Mouse (Mus musculus) monocyte, adult 5-6 weeks (primary cell): Measurements from ENCODE around the gene Edn3. TPM values are rescaled to one million over a fixed set of nuclear protein-coding genes. Genes with fewer than 3 reads are reported as not detected.

Experiments
- ATAC-seq: fragments of 153-309, 156-312 bp; replicated peaks from 2 replicates; pipeline ENCODE4 v1.8.0; 2017; ENCODE audit warnings: mild to moderate bottlenecking; ENCODE audit not compliant: low TSS enrichment, insufficient number of reproducible peaks, severe bottlenecking, poor library complexity, low FRiP score
- total RNA-seq: library from RNA; stranded (forward); fragments of 200-1000, 200-491, 200-594 nt; gene quantifications from 3 replicates; pipeline ENCODE4 v1.2.3, GENCODE M21; 2017

Edn3 gene
- not detected in 3 replicates for total RNA-seq

DNA sequence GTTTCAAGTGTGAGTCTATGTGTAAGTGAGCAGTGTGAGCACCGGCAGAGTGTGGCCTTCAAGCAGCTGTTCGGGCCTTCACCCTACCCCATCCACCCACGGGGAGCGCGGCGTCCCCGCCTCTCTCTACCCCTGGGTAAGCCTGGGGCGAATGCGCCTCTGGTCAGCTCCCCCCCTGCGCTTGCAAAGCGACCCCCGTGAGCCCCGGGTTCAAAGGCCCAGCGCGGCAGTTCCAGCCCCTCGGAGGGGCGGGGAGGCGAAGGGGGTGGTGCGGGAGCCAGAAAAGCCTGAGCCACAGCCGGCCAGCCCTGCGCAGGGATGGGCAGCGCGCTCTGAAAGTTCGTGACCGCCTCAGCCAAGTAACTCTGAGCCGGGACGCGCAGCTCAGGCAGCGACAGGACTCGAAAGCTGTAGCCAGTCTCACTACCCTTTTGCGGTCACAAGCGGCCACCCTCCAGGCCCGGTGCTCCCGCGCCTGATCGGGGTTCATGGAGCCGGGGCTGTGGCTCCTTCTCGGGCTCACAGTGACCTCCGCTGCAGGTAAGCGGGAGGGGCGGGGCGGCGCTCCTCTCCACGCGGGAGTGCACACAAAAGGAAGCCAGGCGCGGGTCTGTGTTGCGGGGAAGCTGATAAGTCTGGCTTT lies at the start of gene Edn3:
TSS of gene Edn3 (plus strand) at position 141 of the 643 bp plus-strand sequence.
- ATAC-seq: no peak

DNA sequence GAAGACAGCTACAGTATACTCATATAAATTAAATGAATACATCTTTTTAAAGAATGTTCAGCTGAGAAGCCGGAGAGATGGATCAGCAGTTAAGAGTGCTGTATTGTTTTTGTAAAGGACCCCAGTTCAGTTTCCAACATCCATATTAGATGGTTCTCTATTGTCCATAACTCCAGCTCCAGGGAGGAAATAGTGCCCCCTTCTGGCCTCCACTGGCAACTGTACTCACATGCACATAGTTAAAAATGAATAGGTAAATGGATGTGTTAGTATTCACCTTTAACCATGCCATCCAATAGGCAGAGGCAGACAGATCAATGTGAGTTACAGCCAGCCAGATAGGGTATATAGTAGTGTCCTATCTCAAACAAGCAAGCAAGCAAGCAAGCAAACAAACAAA lies 48.4 kb upstream of the Edn3 start:
- ATAC-seq: no peak

DNA sequence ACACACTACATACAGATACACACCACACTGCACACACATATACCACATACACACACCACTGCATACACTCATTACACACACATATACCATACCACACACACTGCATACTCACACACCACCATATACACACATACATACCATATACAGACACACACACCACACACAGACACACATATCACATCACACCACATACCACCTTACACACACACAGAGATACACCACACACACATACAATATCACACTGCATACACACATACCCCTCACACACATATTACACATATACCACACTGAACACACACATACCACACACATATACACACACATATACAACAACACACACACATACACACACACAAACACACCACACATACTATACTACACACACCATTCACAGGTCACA lies 44.5 kb upstream of the Edn3 start:
- no peak for ATAC-seq

DNA sequence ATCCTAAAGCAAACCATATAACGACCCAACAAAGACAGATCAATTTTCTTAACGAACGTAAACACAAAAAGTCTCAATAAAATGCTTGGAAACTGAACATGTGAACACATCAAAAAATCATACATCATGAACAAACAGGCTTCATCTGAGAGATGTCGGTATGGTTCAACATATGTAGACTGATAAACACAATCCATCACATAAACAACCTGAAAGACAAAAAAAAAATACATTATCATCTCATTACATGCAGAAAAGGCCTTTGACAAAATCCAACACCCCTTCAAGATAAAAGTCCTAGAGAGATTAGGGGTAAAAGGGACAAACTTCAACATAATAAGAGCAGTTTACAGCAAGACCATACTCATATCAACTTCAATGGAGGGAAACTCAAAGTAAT lies 42.6 kb upstream of the Edn3 start:
- ATAC-seq: no peak

DNA sequence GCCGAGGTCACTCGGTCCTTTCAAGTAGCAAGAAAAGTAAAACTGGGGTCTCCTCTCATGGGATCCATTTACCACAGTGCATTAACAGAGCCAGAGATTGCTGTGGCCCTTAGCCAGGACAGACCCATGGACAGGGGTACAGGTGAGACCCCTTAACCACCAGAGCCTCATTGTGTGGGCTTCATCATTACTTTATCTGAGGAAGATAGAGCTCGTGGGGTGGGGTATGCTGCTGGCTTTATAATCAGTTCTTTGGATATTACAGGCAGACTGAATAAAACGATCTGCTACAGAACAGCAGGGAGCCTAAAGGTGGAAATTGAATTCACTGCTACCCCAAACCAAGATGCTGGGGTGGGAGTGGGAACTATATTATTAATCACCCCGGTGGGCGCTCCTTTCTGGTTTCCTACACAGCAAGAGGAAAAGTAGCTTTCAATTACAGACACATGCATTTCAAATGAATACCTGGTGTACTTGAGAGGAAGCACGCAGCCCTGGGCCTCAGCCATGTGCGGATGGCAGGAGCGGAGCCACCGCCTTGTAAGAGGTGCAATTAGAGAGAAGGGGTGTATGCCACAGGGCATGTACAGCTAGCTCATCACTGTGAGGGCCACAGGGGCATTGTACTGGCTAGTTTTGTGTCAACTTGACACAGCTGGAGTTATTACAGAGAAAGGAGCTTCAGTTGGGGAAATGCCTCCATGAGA lies 33.1 kb upstream of the Edn3 start:
- ATAC-seq: no peak

DNA sequence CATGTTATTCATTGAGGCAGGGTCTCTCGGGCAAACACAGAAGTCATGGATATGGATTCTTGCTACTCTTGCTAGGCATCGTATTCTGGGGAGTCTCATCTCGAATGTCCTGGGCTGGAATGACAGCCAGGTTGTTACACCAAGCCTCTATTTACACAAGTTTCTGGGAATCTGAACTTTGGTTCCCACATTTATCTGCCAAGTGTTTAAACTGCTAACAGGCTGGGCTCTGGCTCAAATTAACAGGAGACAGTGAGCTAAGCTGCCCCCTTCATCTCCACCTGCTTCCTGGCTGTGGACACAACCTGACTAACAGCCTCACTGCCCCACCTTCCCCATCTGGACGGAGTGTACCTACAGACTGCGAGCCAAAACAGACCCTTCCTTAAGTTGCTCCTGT lies 28.5 kb upstream of the Edn3 start:
- no peak for ATAC-seq

DNA sequence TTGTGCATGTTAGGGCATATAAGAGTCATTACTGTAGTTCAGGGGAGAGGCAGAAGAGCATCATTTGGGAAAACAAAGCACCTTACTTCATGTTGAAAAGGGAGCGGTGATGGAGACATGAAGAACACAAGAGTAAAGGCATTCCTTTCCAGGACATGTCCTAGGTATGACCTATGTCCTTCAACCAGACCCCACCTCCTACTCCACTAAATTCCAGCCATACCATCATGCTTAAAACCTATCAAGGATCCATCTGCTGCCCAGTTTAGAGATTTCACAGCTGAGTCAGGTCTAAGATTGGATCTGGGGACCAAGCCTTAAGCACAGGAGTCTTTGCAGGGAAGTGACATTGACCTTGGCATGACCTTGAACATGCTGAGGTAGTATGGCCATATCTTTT lies 25.1 kb upstream of the Edn3 start:
- no peak for ATAC-seq

DNA sequence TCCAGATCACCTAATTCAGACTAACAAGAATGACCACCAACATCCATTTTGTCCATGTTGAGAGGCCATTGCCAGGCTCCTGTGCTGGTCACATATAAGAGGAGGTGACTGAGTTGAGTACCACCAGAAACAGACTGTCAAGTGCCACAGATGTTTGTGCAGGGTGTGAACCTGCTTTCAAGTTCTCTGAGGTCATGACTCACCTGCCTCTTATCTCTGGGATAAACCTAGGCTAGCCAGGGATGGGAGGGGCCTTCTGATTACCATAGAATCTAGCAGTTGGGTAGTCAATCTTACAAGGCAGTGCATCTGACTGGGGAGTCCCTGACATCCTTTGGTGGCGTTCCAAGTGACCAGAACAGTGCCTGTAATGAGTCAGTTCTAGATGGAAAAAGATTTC lies 13.2 kb upstream of the Edn3 start:
- no peak for ATAC-seq

DNA sequence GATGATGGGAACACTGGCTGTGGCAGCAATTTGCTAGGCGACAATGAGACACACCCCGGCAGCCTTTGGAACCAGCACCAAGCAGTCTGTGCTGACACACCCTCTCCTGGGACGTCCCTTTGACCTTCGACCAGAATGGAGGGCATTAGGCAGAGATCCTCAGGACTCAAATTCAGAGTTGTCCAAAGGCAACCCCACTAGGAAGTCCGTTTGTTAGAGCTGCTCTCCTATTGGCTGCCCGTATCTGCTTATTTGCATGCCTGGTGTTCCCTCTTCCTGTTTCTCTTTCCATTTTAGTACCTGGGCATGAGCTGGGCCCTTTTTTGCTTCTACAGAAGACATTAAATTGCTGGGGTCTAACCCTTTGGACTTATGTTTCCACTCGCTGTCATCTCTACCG lies 12.0 kb upstream of the Edn3 start:
- no peak for ATAC-seq

DNA sequence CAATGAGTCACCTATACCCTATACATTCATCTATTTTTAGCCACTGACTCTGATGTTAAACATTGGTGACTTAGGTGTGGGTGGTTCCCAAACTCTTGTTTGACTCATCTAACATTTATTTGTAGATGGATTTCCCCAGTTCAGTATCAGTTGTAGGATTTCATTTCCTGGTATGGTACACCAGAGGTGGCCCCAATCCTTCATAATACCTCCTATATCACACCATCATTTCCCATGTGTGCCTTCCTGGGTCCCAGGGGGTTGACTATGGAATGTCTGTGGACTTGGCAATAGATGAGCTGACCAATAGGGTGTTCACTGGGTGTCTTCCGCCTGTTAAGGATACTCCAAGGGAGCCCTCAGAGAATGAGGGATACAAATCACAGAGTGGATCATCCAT lies 7.2 kb upstream of the Edn3 start:
- no peak for ATAC-seq

DNA sequence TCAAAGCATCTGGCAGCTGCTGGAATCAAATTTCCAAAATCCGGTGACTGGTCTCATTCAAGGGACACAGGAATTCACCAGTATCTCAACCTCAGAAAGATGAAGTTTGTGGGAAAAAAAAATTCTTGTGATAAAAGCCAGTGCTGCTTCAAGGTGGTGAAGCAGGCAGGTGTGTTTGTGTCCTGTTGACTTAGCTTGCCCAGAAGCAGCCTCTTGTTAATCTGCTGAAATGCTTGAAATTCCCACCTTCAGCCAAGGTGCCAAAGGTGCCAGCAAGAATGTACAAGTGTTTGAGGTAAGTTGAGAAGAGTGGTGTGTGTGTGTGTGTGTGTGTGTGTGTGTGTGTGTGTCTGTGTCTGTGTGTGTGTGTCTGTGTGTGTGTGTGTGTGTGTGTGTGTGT lies 6.2 kb upstream of the Edn3 start:
- no peak for ATAC-seq

DNA sequence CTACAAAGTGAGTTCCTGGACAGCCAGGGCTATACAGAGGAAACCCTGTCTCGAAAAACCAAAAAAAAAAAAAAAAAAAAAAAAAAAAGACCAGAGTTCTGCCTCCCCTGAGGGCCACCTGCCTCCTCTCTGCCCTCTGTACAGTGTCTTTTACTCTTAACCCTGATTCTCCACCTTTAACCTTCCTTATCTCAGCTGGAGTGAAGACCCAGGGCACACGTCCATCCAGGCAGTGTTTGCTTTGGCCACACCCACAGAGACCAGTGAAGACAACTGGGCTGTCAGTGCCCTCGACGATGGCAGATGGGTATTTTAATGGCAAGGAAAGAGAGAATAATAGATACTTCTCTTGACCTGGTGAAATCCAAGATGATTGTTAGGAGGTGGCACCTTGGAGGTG lies 1.2 kb upstream of the Edn3 start:
- no peak for ATAC-seq

DNA sequence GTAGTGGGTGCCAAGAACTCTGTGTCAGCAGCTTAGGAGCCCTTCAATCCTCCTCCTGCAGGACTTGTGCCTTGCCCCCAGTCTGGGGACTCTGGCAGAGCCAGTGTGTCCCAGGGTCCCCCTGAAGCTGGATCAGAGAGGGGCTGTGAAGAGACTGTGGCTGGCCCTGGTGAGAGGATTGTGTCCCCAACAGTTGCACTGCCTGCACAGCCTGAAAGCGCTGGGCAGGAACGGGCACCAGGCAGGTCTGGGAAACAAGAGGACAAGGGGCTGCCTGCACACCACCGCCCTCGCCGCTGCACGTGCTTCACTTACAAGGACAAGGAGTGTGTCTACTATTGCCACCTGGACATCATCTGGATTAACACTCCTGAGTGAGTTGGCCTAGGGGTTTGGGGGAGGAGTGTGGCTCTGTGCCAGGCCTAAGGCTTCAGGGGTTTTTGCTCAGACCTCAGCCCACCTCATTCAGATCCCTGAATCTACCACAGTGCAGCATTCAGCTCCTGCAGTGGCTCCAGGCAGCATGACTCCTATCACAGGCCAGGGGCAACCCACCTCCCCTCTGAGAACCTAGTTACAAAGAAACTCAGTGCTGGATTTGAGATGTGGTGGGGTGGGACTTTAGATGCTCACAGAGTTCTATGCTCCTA lies 1.2 kb downstream of the Edn3 start:
- ATAC-seq: no peak

DNA sequence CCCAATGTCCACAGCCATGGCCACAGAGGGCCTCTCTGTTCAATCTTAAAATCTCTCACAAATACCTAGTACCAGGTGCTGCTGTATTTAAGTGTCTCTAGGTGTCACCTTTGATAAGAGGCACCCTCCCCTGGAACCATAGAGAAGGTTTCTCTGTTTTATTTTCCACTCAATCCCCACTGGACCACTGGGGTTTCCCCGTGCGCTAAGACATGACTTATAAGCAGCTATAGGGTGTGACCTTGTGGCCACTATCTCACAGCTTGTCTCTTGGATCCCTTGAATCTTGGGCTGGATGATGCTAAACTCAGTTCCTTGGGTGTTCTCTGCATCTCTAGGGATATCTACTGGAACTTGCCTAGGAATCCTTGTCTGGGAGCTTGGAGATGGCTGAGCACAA lies 1.9 kb downstream of the Edn3 start:
- no peak for ATAC-seq

DNA sequence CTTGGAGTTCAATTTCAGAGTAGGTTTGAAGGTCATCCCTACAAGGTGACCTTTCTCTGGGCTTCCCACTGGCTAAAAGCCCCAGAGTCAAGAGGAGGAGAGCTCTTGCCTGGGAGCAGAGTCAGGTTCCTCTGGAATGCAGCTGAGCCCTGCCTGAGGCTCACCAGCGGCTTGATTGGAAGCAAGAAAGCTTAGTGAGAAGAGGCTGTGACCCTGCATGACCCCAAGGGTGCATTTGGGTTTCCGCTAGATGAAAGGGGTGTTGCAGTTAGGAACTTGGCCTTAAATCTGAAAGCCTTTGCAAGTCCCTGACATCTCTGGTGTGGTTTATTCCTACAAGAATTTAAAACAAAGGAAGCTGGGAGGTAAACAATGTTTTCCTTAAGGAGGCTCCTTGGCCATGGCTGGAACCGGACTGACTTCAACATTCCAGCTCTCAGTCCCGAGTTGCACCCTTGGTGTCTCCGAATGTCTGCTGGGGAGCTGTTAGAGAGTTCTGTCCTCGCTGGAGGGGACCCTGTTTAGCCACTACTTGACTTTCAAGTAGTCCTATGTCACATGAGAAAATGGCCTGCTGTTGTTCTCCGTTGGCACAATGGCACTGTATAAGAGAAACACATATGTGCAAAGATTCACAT lies 8.6 kb downstream of the Edn3 start:
- no peak for ATAC-seq

DNA sequence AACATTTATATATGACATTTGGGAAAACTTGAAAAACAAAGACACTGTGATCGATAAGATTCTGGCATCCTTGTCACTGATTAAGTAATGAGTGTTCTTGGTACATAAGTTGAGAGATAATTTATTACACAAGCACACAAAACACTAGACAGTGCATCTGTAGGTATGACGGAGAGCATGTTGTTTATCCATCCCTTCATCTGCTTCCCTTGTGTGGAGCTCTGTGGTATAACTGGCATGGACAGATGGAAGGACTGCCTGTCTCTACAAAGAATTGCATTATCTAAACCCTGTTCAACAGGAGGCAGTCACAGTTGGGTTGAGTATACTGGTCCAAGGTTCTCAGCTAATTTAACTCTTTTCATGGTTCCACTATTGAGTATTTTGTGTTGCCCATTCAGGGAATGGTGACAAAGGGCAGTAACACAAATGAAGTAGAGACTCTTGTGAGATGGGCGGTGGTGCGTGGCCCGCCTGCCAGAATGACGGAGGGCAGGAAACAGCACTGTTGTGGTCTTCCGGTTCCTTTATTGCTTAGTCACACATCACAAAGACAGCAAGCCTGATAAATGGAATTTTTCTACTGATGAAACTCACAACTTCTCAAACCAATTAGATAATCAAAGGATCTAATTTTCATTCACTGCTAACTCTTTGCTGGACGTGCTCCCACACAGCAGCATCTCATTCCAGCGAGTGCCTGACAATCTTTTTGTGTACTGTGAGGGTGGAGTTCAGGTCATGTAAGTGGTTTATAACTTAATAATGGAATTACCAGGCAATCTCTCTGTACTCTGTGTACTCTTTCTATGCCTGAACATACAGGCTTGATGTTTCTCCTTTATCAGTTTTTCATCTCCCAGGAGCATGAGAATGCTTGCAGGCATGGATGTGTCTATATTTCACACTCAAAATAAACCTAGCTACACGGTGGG lies 14.0 kb downstream of the Edn3 start:
- no peak for ATAC-seq

DNA sequence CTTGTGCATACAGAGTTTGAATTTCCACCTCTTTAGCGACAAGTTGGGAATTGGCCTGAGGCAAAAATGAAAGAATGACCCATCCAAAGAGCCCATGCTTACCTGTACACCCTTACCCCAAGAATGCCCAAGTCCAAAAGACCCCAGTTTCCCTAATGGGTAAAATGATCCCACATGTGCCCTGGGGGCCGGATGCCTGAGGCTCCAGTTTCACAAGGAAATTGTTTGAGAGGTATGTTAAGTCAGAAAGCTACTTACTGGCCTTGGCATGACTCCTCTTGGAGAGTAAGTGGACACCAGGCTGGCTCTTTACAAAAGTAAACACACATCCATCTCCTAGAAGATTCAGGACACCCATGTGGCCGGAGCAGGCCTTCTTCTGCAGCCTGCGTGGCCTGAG lies 21.6 kb downstream of the Edn3 start:
- no peak for ATAC-seq

DNA sequence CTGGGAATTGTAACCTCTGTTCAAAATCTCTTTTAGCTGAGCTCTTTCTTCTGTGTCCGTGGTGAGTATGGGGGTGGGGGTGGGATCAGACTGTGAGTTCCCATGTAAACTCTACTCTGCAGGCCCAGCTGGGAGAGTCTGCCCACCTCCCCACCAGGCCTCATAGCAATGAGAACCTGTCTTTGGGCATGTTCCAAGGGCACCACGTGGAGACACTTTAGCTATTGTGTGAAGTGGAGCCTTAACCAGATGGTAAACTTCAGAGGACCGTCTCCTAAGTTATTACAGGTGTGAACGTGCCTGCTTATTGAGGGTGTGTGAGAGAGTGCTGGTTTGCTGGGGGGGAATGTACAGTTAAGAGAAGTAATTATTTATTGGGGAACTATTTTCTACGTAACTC lies 22.5 kb downstream of the Edn3 start:
- no peak for ATAC-seq

DNA sequence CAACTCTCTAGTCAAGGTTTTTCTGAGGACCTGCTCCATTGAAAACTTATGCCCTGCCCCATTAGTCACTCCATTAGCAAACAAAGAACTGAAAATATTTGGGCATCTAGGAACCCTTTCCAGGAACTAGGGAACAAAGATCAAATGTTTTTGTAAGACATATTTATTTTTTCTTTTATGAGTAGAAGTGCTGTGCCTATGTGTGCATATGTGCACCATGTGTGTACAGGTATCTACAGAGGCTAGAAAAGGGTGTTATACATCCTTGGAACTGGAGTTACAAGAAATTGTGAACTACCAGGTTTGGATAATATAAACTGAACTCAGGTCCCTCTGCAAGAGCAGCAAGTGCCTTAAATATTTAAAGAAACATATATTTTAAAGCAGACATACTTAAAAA lies 28.4 kb downstream of the Edn3 start:
- no peak for ATAC-seq
